Mouse (Mus musculus) ES-Bruce4 (cell line): Measurements from ENCODE around the gene Anxa4. TPM values are rescaled to one million over a fixed set of nuclear protein-coding genes. Genes with fewer than 3 reads are reported as not detected.

Experiments
- H3K27ac ChIP-seq: 2 replicates; pipeline ENCODE4 v1.5.1; 2012; ENCODE audit warnings: low read length, inconsistent platforms; ENCODE audit not compliant: insufficient read depth
- H3K27me3 ChIP-seq: 2 replicates; pipeline ENCODE4 v1.6.1; 2012; ENCODE audit warnings: mild to moderate bottlenecking, low read length, inconsistent platforms; ENCODE audit not compliant: control insufficient read depth, poor library complexity, insufficient read depth, severe bottlenecking
- H3K36me3 ChIP-seq: 2 replicates; pipeline ENCODE4 v1.6.1; 2012; ENCODE audit warnings: inconsistent platforms, mild to moderate bottlenecking, low read length, moderate library complexity; ENCODE audit not compliant: control insufficient read depth, poor library complexity, insufficient read depth, severe bottlenecking
- H3K4me1 ChIP-seq: one replicate; pipeline ENCODE4 v1.8.1; 2011; ENCODE audit warnings: low read length; ENCODE audit not compliant: control insufficient read depth, insufficient read depth
- H3K4me3 ChIP-seq: 2 replicates; pipeline ENCODE4 v1.5.1; 2011; ENCODE audit warnings: low read depth, mild to moderate bottlenecking, low read length
- H3K9ac ChIP-seq: 2 replicates; pipeline ENCODE4 v1.6.1; 2012; ENCODE audit warnings: low read depth, mild to moderate bottlenecking, inconsistent platforms; ENCODE audit not compliant: poor library complexity, severe bottlenecking
- H3K9me3 ChIP-seq: replicated peaks from 2 replicates; pipeline ENCODE4 v1.6.1; 2012; ENCODE audit warnings: mild to moderate bottlenecking, low read length, inconsistent platforms; ENCODE audit not compliant: control insufficient read depth, poor library complexity, insufficient read depth, severe bottlenecking
- CTCF ChIP-seq: IDR thresholded peaks from one replicate; pipeline ENCODE4 v1.8.1; 2011; ENCODE audit warnings: low read depth, low read length
- EP300 ChIP-seq: IDR thresholded peaks from 2 replicates; pipeline ENCODE4 v1.6.1; 2011; ENCODE audit warnings: low read depth, low read length; ENCODE audit not compliant: insufficient read depth
- POLR2A ChIP-seq: IDR thresholded peaks from one replicate; pipeline ENCODE4 v1.8.1; 2011; ENCODE audit warnings: low read length; ENCODE audit not compliant: insufficient read depth
- polyA plus RNA-seq: library from polyadenylated mRNA; stranded (reverse); fragments of >200 nt; gene quantifications from 2 replicates; pipeline ENCODE4 v1.2.4, GENCODE M21; 2011; ENCODE audit warnings: low read depth; ENCODE audit not compliant: missing spikeins, insufficient read depth, insufficient read length

The Anxa4 gene
- polyA plus RNA-seq, result 36.7 and 37.8 TPM in 2 replicates

- Histone ChIP-seq H3K4me3 (peak within 1 kb of the TSS; percentile 64), H3K27me3 (no peaks in the 10 kb centered on the region), H3K9ac (peak within 1 kb of the TSS; percentile 62), H3K27ac (no peak within 1 kb of the TSS), H3K4me1 (no peaks in the 10 kb centered on the region), H3K9me3 (no peaks in the 10 kb centered on the region), H3K36me3 (no peaks in the 10 kb centered on the region)
- TF ChIP-seq POLR2A, result no peak
- no peak for TF ChIP-seq CTCF
- no peak for TF ChIP-seq EP300
These were observed at the start of gene Anxa4 for GRCm38 (mm10) chr6:86793021-86793815. Gene Anxa4, minus strand, starts transcription at chr6:86793584.

DNA sequence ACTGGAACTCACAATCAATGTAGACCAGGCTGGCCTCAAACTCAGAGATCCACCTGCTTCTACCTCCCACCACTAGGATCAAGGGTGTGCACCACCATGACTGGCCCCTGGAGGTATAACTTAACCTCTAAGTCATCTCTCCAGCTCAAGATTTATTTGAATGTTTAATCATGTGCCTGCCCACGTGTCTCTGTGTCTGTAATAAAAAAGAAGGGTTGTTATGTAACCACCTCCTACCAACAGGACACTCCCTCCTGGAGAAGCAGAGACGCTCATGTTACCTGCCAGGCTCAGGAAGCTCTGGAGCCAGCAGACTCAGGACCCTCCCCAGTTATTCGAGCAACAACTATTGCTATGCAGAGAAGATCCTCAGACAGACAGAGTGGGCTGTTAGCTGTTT lies 48.6 kb upstream of the Anxa4 start:
- Histone ChIP-seq H3K4me1 (no peaks in the 10 kb centered on the region), H3K36me3 (no peaks in the 10 kb centered on the region), H3K27ac (no peak overlapping the region), H3K9me3 (no peaks in the 10 kb centered on the region), H3K27me3 (no peaks in the 10 kb centered on the region), H3K4me3 (no peak overlapping the region), H3K9ac (no peak overlapping the region)
- no peak for TF ChIP-seq POLR2A
- no peak for TF ChIP-seq CTCF
- TF ChIP-seq EP300, result no peak

- no peak overlapping the region for H3K9ac ChIP-seq
- no peaks in the 10 kb centered on the region for H3K36me3 ChIP-seq
- no peak overlapping the region for H3K4me3 ChIP-seq
- H3K4me1 ChIP-seq, result no peaks in the 10 kb centered on the region
- no peak overlapping the region for H3K27ac ChIP-seq
- TF ChIP-seq CTCF (no peak), EP300 (no peak), POLR2A (no peak)
- H3K27me3 ChIP-seq, result no peaks in the 10 kb centered on the region
- no peaks in the 10 kb centered on the region for H3K9me3 ChIP-seq
These were observed 45.7 kb upstream of the Anxa4 start for GRCm38 (mm10) chr6:86839089-86839488.

DNA sequence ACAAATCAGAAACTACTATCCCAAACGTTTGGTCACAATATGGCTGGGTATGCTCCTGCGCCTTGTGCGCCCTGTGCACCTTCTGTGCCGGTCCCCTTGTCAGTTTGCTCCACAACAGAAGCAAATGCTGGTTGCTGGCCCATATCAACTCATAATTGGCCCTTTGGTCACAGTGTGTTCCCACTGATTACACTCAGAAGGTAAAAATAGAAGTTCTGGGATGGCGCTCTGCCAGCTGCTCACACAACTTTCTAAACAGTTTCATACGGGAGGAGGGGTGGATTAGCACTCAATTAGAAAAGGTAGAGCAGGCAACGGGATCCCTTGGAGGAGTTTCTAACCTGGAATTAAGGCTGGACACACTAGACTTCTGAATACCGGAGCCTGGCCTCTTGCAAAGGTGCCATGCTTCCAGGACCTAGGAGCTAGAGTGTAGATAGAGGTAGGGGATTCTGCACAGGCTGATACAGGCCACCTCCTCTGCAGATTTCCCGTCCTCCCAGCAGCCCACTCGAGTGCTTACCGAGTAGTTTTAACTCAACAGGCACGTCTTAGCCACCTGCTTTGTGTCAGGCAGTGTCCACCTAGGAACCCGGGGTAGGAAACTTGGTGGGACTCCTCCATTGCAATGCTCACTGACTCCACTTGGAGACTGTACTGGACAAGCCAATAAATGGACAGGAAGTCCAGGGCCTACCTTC lies 39.6 kb upstream of the Anxa4 start:
- no peaks in the 10 kb centered on the region for H3K4me1 ChIP-seq
- no peak overlapping the region for H3K4me3 ChIP-seq
- H3K27ac ChIP-seq, result no peak overlapping the region
- H3K36me3 ChIP-seq, result no peaks in the 10 kb centered on the region
- H3K9ac ChIP-seq, result no peak overlapping the region
- TF ChIP-seq POLR2A, result no peak
- no peaks in the 10 kb centered on the region for H3K27me3 ChIP-seq
- H3K9me3 ChIP-seq, result no peaks in the 10 kb centered on the region

- H3K27me3 ChIP-seq, result no peaks in the 10 kb centered on the region
- no peaks in the 10 kb centered on the region for H3K36me3 ChIP-seq
- TF ChIP-seq CTCF (no peak), POLR2A (no peak)
- H3K4me3 ChIP-seq, result no peak overlapping the region
- H3K9me3 ChIP-seq, result no peaks in the 10 kb centered on the region
- H3K27ac ChIP-seq, result no peak overlapping the region
- no peak overlapping the region for H3K9ac ChIP-seq
- no peaks in the 10 kb centered on the region for H3K4me1 ChIP-seq
These were observed 37.5 kb upstream of the Anxa4 start for GRCm38 (mm10) chr6:86830738-86831500.
